Mouse (Mus musculus) lung, adult 2 months (tissue): ENCODE results near the gene Phlda1.

Experiments used
- CTCF ChIP-seq: fragments of 200-500 bp; IDR thresholded peaks from 2 replicates; pipeline ENCODE4 v1.5.1; 2011; ENCODE audit warnings: mild to moderate bottlenecking, low read length, control low read depth; ENCODE audit not compliant: insufficient read depth
- POLR2A ChIP-seq: fragments of 200-500 bp; IDR thresholded peaks from 2 replicates; pipeline ENCODE4 v1.6.1; 2011; ENCODE audit warnings: low read depth, mild to moderate bottlenecking, control low read depth, low read length, borderline replicate concordance; ENCODE audit errors: extremely low read depth

- TF ChIP-seq POLR2A, result no peak
- TF ChIP-seq CTCF, result peak; percentile 50
Measured at GRCm38 (mm10) chr10:111503071-111503470, 3.0 kb upstream of the Phlda1 start.
